Mouse (Mus musculus): ENCODE measurements around the gene Gm21103.
"Not testable (repeated sequence)": the region's sequence is repeated elsewhere in the genome, so short reads cannot be mapped to it uniquely, and the experiment has no call there.

Gene Gm21103

DNA sequence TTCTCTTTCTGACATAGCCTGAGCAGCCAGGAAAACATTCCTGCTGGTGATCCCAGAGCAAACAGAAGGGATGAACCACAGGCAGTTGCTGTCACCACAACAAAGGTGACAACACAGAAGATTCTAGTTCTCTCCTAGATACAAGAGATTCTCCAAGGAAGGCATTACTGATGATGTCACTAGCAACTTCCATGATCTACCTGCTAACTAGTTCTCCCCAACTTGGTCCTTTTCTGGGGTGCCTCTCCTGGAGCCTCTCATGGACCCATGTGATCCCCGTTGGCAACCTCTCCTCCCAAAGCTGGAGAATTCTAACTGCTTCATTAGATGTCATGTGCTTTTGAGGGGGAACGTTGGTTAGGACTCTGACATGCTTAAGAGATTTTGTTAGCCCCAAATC lies at the start of gene Gm21103:
Gene Gm21103, minus strand, starts transcription at position 101 of the 400 bp plus-strand sequence.
- not testable (repeated sequence) for DNase-seq (ENCODE audit: low spot score in 2 of 2)

DNA sequence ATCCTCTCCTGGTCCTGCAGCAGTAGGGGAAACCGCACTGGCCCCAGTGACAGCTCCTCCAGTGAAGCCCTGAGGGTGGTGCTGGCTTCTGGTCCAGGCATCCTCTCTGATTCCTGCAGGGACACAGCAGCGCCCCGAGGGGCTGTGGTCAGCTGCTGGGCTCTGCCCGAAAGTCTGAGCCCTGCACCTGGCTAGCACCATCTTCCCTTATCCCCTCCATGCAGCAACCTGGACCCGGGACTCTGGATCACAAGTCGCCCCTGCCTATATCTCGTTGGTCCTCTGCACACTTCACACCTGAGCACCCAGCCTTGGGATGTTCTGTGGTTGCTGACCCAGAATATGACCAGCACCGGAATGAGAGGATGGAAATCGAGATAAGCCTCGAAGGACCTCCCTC lies 38.9 kb upstream of the Gm21103 start, which contains the start of gene Gm3618:
Gene Gm3618, minus strand, starts transcription at position 101 of the 400 bp plus-strand sequence.
- DNase-seq (ENCODE audit: low spot score in 2 of 2), result not testable (repeated sequence)

DNA sequence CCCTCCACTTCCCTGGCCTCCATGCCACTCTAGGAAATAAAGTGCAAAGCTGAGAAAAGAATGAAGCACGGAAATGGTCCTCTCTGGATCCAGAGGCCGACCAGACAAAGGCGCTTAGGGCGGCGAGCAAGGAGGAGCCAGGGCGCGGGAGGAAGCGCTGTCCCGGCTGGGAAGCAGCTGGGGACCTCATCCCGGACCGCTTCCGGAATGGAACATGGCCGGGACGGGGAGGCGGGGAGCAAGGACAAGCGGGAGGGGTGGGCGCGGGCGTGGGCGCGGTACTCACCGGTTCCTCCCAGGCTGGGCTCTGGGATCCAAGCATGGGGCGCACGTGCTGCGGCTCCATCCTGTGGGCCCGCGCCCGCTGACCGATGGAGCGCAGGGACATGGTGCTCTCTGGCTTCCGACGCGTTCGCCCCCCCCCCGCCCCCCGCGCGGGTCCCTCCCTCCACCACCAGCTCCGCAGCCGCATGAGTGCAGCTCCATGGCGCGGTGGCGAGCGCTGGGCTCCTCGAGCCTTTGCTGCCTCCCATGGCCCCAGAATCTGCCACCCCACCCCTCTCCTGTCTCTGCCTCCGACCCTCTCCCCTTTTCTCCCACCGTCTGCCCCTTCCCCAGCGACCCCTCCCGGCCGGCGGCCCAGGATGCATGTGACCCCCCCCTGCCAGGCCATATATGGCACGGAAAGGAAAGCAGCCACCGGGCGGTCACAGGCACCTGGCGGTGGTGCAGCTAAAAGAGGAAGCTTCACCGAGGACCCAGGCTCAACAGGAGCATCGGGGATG lies 17.5 kb downstream of the Gm21103 start, which contains the start of gene Gm3411:
Gene Gm3411, minus strand, starts transcription at position 320 of the 785 bp plus-strand sequence.
- DNase-seq (ENCODE audit: low spot score in 2 of 2), result peak in 1 of 2 experiments; percentile 14
